Mouse (Mus musculus): ENCODE measurements around the gene Pramef17. TPM values are rescaled to one million over a fixed set of nuclear protein-coding genes. Genes with fewer than 3 reads are reported as not detected.

Pramef17 gene
- not detected in 2 replicates for polyA plus RNA-seq (2021; fragmentation: Nextera tagmentation)
- long read RNA-seq, experiment 1: 0 reads
- long read RNA-seq, experiment 2: 0 reads

GRCm38 (mm10) chr4:143994269-143994668, at the start of gene Pramef17:
Pramef17 (minus strand) TSS chr4:143994369.

GRCm38 (mm10) chr4:143966850-143967249, 27.3 kb downstream of the Pramef17 start, which contains the start of gene Gm13101:
Gm13101 (minus strand) TSS chr4:143966950.

GRCm38 (mm10) chr4:143950916-143951315, 43.3 kb downstream of the Pramef17 start, which contains the start of gene Pramef25:
Pramef25 (minus strand) TSS chr4:143951016.

Other genes with a start within 250 kb of the Pramef17 start
- gene Gm13023, start 205.0 kb downstream of the Pramef17 start, polyA plus RNA-seq (2021; fragmentation: Nextera tagmentation): not detected in 2 replicates
- gene Gm13084, start 178.3 kb downstream of the Pramef17 start, polyA plus RNA-seq (2021; fragmentation: Nextera tagmentation): not detected in 2 replicates
- not detected in 2 replicates for gene Gm13103, start 147.9 kb downstream of the Pramef17 start, polyA plus RNA-seq (2021; fragmentation: Nextera tagmentation)
- not detected in 2 replicates for gene Pramef6, start 94.0 kb downstream of the Pramef17 start, polyA plus RNA-seq (2021; fragmentation: Nextera tagmentation)
- gene Pramef25, start 43.4 kb downstream of the Pramef17 start, polyA plus RNA-seq (2021; fragmentation: Nextera tagmentation): not detected in 2 replicates
- not detected in 2 replicates for gene Gm13101, start 27.4 kb downstream of the Pramef17 start, polyA plus RNA-seq (2021; fragmentation: Nextera tagmentation)
- gene Pramel4, start 64.8 kb upstream of the Pramef17 start, polyA plus RNA-seq (2021; fragmentation: Nextera tagmentation): not detected in 2 replicates
- gene Gm13102, start 112.1 kb upstream of the Pramef17 start, polyA plus RNA-seq (2021; fragmentation: Nextera tagmentation): not detected in 2 replicates
- not detected in 2 replicates for gene Oog3, start 168.3 kb upstream of the Pramef17 start, polyA plus RNA-seq (2021; fragmentation: Nextera tagmentation)
- not detected in 2 replicates for gene Oog2, start 196.3 kb upstream of the Pramef17 start, polyA plus RNA-seq (2021; fragmentation: Nextera tagmentation)
- gene C87977, start 218.9 kb upstream of the Pramef17 start, polyA plus RNA-seq (2021; fragmentation: Nextera tagmentation): not detected in 2 replicates